Mouse (Mus musculus) Patski (cell line): ENCODE measurements around the gene Elovl5. TPM values are rescaled to one million over a fixed set of nuclear protein-coding genes. Genes with fewer than 3 reads are reported as not detected.

Experiments used
- ATAC-seq: fragments of 100-300 bp; one replicate; pipeline ENCODE4 v1.8.0; 2021
- CTCF ChIA-PET: fragments of 350-600 bp; sonication (Branson Sonifier 250); formaldehyde crosslinking; loops from one replicate; lab custom pipeline; 2022; ENCODE audit warnings: inconsistent platforms; lab: Charles Lee
- POLR2A ChIA-PET: fragments of 350-600 bp; sonication (Branson Sonifier 250); formaldehyde crosslinking; loops from one replicate; lab custom pipeline; 2022; ENCODE audit warnings: antibody characterized with exemption, inconsistent platforms; lab: Charles Lee
- DNase-seq: peaks from one replicate; pipeline ENCODE4 v3.0.0-alpha.2; 2011; ENCODE audit warnings: low read depth, low spot score
- H3K27me3 ChIP-seq: fragments of 371-371 bp; one replicate; pipeline ENCODE4 v1.5.1; 2021
- CTCF ChIP-seq: fragments of 100-300 bp; IDR thresholded peaks from one replicate; pipeline ENCODE4 v1.5.1; 2021
- in situ Hi-C: fragments of 300-500 bp; cut with MboI; formaldehyde crosslinking; loops from 3 replicates; pipeline ENCODE4 v1.11.1; 2018; ENCODE audit warnings: low pct_unique_long_range_greater_than_20kb, mixed read lengths
- polyA plus RNA-seq: library from polyadenylated mRNA; unstranded; gene quantifications from one replicate; pipeline ENCODE4 v1.2.3, GENCODE M21; 2021

The Elovl5 gene
- polyA plus RNA-seq, 1 experiment from 2014 or later = 65.1 TPM

DNA sequence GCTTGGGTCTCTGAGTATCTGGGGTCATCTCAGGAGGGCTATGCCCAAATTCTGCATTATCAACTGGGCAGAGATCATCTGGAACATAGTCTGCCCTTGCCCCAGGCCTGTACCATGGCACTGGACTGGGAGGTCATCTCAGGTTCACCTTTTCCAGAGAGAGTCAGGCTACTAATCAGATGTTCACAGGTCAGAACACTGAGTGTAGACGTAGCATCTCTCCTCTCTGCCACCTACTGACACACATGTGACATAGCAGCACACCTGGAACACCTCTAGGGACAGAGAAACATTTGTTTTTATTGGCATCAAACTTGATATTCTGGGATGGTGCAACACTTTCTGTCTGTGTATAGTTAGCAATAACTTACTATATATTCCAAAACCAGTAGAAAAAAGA is 96.6 kb downstream of the Elovl5 start:
- TF ChIP-seq CTCF = peak; percentile 52
- H3K27me3 ChIP-seq = no peaks in the 10 kb centered on the region
- DNase-seq = no peak
- in situ Hi-C loops = loop anchor here (5.0 kb wide), 1 partner anchor 202 kb away; no protein-coding TSS in a partner anchor
- ChIA-PET CTCF (interaction anchor here (1.9 to 4.8 kb wide), 2 partner anchors 8 to 232 kb away, joined by 5 to 17 read pairs; no protein-coding TSS in a partner anchor), POLR2A (no interaction called here)
- no peak for ATAC-seq

DNA sequence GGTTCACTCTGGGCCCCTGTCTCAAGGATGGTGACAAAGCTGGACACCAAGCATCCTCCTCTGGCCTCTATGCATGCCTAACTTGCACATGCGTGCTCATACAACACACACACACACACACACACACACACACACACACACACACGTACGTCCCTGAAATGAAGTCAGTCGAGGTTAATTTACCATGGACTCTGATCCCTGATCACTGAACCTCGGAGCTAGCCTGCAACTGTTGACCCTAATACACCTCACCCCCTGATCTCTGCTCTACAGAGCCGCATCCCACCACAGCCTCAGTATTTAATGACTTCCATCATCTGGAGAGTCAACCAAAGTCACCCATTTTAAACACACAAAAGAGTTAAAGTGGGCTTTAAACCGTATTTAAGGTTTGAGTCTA is 98.7 kb downstream of the Elovl5 start:
- in situ Hi-C loops = loop anchor here (5.0 kb wide), 1 partner anchor 94 kb away; no protein-coding TSS in a partner anchor
- DNase-seq (no peak), ATAC-seq (no peak)
- TF ChIP-seq CTCF = no peak
- CTCF ChIA-PET = interaction anchor here (1.9 to 4.8 kb wide), 3 partner anchors 10 to 234 kb away, joined by 5 to 17 read pairs (median 5); no protein-coding TSS in a partner anchor
- H3K27me3 ChIP-seq = no peaks in the 10 kb centered on the region
- POLR2A ChIA-PET = no interaction called here

DNA sequence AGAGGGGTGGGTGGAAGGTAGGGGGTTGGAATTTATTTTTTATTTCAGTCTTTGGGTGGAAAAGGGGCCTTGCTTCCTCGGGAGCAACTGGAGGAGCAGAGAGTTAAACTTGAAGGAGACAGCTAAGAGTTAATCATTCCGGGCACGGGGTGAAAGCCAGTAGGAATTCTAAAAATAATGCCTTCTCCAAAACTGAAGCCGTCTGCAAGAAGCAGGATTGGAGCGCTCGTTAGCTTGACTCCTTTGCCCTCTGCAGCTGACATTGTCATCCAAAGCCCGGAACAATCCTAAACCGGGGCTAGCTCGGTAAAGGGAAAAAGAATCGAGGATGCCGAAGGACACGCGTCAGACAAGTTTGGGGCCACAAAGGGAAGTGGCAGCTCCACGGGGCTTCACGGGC is 99.1 kb downstream of the Elovl5 start:
- no peak for TF ChIP-seq CTCF
- H3K27me3 ChIP-seq = no peaks in the 10 kb centered on the region
- ChIA-PET CTCF (interaction anchor here (1.9 to 4.8 kb wide), 2 partner anchors 9 to 11 kb away, joined by 5 to 17 read pairs; no protein-coding TSS in a partner anchor), POLR2A (no interaction called here)
- in situ Hi-C loops = loop anchor here (5.0 kb wide), 1 partner anchor 94 kb away; no protein-coding TSS in a partner anchor
- no peak for ATAC-seq
- no peak for DNase-seq

DNA sequence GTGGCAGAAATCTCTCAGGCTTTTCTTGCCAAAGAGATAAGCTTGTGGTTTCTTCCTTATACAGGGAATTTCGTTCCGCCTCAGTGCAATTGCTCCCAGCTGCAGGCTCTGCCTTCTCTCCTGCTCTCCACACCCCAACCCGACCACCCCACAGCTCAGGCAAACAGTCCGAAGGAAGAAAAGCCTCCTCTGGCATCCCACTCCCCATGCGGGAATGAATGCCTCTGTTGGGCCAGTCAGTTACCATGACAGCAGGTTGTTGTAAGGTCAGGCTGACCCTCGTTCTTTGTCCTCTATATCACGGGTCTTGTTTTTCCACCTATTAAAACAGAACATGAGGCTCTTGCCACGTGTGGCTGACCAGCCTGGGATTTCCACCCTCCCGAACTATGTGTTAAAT is 104.1 kb downstream of the Elovl5 start:
- ATAC-seq = peak; percentile 14
- no peak for DNase-seq
- no peak for TF ChIP-seq CTCF
- no peaks in the 10 kb centered on the region for H3K27me3 ChIP-seq
- ChIA-PET CTCF (interaction anchor here (0.6 kb wide), 1 partner anchor 10 kb away, joined by 3 read pairs; no protein-coding TSS in a partner anchor), POLR2A (no interaction called here)
- in situ Hi-C loops = loop anchor here (10.0 kb wide), 1 partner anchor 406 kb away; no protein-coding TSS in a partner anchor

DNA sequence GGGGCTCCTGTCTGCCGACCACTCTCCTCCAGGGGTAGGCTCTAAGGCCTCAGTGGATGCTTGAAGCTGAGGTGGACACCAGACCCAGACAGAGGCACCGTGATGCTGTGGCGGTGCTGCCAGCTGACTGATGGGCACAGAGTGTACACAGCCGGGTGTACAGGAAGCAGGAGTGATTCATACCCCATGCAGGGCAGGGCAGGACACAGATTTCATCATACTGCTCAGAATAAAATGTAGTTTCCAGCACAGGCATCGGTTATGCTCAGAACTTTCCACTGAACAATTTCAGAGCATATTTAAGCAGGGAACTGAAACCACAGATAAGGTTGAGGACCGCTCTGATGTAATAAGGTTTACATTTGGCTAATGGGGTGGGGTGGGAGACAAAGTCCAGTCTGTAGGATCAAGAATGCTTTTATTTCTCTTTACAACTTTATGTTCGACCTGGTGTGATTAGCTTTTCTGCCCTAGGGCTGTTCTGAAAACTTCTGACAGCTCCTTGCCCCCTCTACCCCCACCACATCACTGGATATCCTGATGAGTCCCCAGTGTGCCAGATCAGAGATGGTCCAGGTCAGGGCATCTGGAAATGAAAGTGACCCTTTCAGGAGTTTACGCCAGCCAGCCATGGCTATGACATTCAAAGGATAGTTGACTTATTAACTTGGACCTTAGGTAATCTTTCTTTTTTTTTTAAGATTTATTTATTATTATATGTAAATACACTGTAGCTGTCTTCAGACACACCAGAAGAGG is 105.2 kb downstream of the Elovl5 start:
- in situ Hi-C loops = loop anchor here (10.0 kb wide), 1 partner anchor 408 kb away; no protein-coding TSS in a partner anchor
- ATAC-seq (peak; percentile 80), DNase-seq (peak; percentile 60)
- ChIA-PET POLR2A (interaction anchor here (0.6 kb wide), 1 partner anchor 268 kb away, joined by 3 read pairs; no protein-coding TSS in a partner anchor), CTCF (interaction anchor here (1.5 to 3.9 kb wide), 3 partner anchors 16 to 219 kb away, joined by 3 to 18 read pairs (median 4); no protein-coding TSS in a partner anchor)
- no peak for TF ChIP-seq CTCF
- no peaks in the 10 kb centered on the region for H3K27me3 ChIP-seq

DNA sequence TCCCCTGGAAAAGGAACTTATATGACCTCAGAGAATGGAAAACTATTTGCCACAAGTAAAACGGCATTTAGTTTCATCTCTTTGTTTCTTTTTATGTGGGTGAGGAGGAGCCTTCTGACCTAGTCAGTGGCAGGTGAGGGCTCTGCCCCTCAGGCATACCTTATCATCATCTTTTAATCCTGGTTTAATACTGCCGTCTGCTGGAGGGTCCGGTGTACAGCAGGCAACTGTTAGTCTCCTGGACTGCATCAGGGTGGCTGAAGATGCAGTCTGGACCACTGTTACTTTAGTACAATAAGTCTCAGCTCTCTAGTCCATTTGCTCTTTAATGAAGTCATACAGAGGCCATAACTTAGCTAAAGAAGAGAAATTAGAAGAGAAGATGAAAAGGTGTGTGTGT is 107.7 kb downstream of the Elovl5 start:
- ChIA-PET CTCF (interaction anchor here (0.9 to 3.9 kb wide), 6 partner anchors 8 to 222 kb away, joined by 3 to 18 read pairs (median 4); no protein-coding TSS in a partner anchor), POLR2A (interaction anchor here (0.5 to 0.6 kb wide), 2 partner anchors 220 to 362 kb away, joined by 3 to 4 read pairs; no protein-coding TSS in a partner anchor)
- peak; percentile 88 for TF ChIP-seq CTCF
- in situ Hi-C loops = loop anchor here (10.0 kb wide), 1 partner anchor 410 kb away; no protein-coding TSS in a partner anchor
- no peaks in the 10 kb centered on the region for H3K27me3 ChIP-seq
- peak; percentile 26 for ATAC-seq
- no peak for DNase-seq

DNA sequence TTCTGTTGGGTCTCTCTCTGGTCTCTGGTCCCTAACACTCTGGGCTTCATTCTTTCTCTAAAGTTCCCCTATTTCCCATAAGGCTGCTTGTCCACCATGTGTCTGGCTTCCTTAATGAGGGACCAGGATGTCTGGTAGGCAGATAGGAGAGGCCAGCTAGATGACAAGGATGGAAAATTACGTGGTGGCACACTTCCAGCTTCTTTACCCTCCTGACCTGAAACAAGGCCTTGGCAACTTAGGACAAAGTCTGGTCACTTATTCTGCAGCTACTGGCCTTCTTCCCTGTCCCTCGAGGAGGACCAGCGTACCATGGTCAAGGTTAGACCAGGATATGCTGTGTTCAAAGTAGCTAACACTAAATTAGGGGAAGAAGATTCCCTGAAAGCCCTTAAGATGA is 109.9 kb downstream of the Elovl5 start:
- ATAC-seq (no peak), DNase-seq (no peak)
- ChIA-PET CTCF (interaction anchor here (1.0 to 1.5 kb wide), 2 partner anchors 86 to 229 kb away, joined by 3 to 4 read pairs; no protein-coding TSS in a partner anchor), POLR2A (no interaction called here)
- in situ Hi-C loops = loop anchor here (10.0 kb wide), 1 partner anchor 412 kb away; no protein-coding TSS in a partner anchor
- H3K27me3 ChIP-seq = no peaks in the 10 kb centered on the region
- no peak for TF ChIP-seq CTCF

DNA sequence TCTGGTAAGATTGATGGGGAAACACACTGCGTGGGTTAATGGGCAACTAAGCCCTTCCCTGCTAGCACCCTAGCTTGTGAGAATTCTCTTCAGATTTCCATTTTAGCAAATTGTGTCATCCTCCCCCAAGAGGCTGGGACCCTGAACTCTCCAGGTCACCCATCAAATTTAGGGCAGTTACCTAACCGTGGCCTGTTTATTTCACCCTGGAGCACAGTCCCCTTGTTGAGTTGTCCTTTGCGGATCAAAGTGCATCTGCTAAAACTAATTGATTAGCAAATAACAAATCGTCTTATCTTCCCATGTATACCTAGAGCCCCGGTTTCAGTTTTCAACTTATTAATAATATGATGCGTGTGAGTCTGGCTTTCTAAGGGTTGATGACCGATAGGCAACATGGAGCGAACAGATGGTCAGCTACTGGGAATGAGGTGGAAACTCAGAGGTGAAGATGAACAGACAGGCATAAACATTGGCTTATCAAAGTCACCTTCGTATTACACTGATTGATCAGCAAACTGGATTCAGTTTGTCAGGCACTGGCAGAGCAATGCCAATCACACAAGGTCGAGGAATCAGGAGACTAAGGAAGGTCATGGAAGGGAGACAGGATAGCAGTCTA is 113.8 kb downstream of the Elovl5 start:
- in situ Hi-C loops = loop anchor here (5.0 to 10.0 kb wide), 2 partner anchors 224 to 366 kb away; no protein-coding TSS in a partner anchor
- DNase-seq (no peak), ATAC-seq (no peak)
- ChIA-PET POLR2A (no interaction called here), CTCF (no interaction called here)
- no peak for TF ChIP-seq CTCF
- no peaks in the 10 kb centered on the region for H3K27me3 ChIP-seq

DNA sequence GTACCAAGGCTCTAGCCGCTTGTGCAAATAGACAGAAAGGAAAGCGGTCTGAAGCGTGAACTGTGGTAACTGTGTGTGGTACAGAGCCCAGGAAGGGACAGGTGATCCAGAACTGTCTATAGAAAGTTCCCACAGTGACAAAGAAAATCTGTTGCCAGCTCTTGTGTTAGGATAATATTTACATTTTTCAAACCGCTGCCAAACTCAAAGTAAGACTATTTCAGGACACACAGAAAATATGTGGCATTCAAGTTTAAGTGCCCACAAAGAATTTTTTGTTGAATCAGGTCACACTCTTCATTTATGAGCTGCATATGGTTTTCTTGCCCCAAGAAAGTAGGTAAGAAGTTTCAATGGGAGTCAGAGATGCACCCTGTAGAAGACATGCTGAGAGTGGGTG is 115.8 kb downstream of the Elovl5 start:
- DNase-seq (no peak), ATAC-seq (no peak)
- POLR2A ChIA-PET = no interaction called here
- no peak for TF ChIP-seq CTCF
- in situ Hi-C loops = loop anchor here (5.0 to 10.0 kb wide), 2 partner anchors 226 to 368 kb away; no protein-coding TSS in a partner anchor
- no peaks in the 10 kb centered on the region for H3K27me3 ChIP-seq
- CTCF ChIA-PET = no interaction called here

Other genes with a start within 250 kb of the Elovl5 start
- gene Gclc, start 162.8 kb upstream of the Elovl5 start, polyA plus RNA-seq = 183 TPM
- gene Gcm1, start 134.6 kb downstream of the Elovl5 start, polyA plus RNA-seq = 0.17 TPM
- gene Fbxo9, start 191.7 kb downstream of the Elovl5 start, polyA plus RNA-seq = 52.2 TPM
- 19.0 TPM for gene Ick, start 191.8 kb downstream of the Elovl5 start, polyA plus RNA-seq